Mouse (Mus musculus): Measurements from ENCODE around the gene Vmn1r220.
"Not testable (repeated sequence)": the region's sequence is repeated elsewhere in the genome, so short reads cannot be mapped to it uniquely, and the experiment has no call there.

DNA sequence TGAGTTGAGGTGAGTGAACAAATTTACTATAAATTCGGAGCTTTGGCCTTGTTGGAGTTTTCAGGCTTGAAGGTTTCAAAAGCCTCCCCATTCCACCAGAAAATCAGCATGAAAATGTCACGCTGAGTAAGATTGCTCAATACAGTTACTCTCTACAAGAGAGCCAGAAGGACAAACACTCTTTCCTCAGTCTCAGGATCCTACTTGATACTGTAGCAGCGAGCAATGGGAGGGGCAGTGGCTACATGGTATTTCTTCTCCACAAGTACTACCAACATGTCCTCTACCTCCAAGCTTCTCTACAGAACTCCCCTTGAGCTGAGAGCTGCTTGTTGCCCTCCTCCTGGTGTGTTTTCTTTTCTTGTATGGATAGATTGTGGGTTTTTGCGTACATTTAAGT, 21.3 kb downstream of the Vmn1r220 start:
- not testable (repeated sequence) for TF ChIP-seq POLR2A (IDR thresholded peaks at IDR 0.05; ENCODE audit: insufficient read depth, low read length); CTCF (IDR thresholded peaks at IDR 0.05; ENCODE audit: low read depth, low read length)

Data from ES-Bruce4 (cell line).